Mouse (Mus musculus): ENCODE measurements at regions not wholly inside any gene's neighbourhood (a gene's known extent, or its start where the extent isn't known, plus 50 kb on each side); places are given as distances from the start of the nearest gene placed in this dataset.

DNA sequence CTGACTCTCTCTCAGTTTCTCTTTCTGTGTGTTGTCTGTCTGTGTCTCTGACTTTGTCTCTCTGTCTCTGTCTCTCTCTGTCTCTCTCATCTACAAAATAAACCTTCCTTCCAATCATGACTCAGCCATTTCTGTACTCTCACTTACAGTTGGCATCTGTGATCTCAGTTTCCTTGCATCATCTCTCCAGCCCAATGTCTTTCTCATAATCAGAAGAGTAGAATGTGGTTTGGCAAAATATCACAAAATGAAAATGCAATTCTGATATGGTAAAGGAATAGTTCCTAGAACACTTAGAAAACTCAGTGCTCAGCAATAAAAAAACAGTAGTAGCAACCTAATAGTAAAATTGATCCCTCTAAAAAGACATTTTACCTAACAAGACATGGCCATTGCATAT lies 320.9 kb upstream of the B430218F22Rik start:
- TF ChIP-seq CTCF (IDR thresholded peaks at IDR 0.05; ENCODE audit: low read depth) (no peak), EP300 (IDR thresholded peaks at IDR 0.05; ENCODE audit: low read depth) (no peak)

Data from liver, postnatal 0 days (tissue).